Mouse (Mus musculus) heart, adult 2 months (tissue): ENCODE data around the gene Nfic.

Source experiments
- CTCF ChIP-seq: fragments of 200-600 bp; IDR thresholded peaks from 2 replicates; pipeline ENCODE4 v1.8.1; 2022; ENCODE audit warnings: antibody characterized with exemption, mild to moderate bottlenecking, moderate library complexity
- EP300 ChIP-seq: fragments of 200-500 bp; IDR thresholded peaks from 2 replicates; pipeline ENCODE4 v1.6.1; 2011; ENCODE audit warnings: low read depth, low read length, control low read depth; ENCODE audit not compliant: insufficient read depth
- POLR2A ChIP-seq: fragments of 200-500 bp; IDR thresholded peaks from 2 replicates; pipeline ENCODE4 v1.6.1; 2011; ENCODE audit warnings: mild to moderate bottlenecking, low read depth, low read length, control low read depth; ENCODE audit not compliant: insufficient read depth

- TF ChIP-seq POLR2A = no peak
- TF ChIP-seq CTCF = no peak
- TF ChIP-seq EP300 = no peak
These were observed 46.1 kb downstream of the Nfic start for GRCm38 (mm10) chr10:81409330-81409729.
